Mouse (Mus musculus) heart, adult 2 months (tissue): ENCODE results near the gene Mrap.

Experiments
- CTCF ChIP-seq: fragments of 200-600 bp; IDR thresholded peaks from 2 replicates; pipeline ENCODE4 v1.8.1; 2022; ENCODE audit warnings: antibody characterized with exemption, mild to moderate bottlenecking, moderate library complexity
- POLR2A ChIP-seq: fragments of 200-500 bp; IDR thresholded peaks from 2 replicates; pipeline ENCODE4 v1.6.1; 2011; ENCODE audit warnings: mild to moderate bottlenecking, low read depth, low read length, control low read depth; ENCODE audit not compliant: insufficient read depth

DNA sequence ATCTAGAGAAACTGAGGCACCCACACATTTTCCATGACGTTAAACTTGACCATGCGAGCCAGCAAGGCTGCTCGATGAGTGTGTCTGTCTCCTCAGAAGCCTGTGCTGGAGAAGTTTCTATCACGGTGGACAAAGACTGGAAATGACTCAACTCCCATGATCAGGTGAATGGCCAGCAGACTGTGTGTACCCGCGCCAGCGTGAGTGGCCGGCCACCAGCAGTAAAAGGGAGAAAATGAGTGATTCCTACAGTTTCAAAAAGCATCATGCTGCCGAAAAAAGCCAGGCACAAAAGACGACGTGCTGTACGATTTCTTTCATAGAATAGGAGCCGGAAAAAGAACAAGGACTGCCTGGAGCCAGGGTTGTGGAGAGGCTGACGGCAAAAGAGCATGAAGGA is 38.6 kb upstream of the Mrap start:
- no peak for TF ChIP-seq CTCF
- TF ChIP-seq POLR2A, result no peak
